Mouse (Mus musculus) induced T-regulatory cell, adult 2 months (primary cell): ENCODE data around the gene Sar1a.
A peak's percentile ranks its signal among the peaks of the same experiment; 100 is the strongest.

Experiments used
- DNase-seq: peaks from one replicate; pipeline ENCODE4 v3.0.0-alpha.2; 2012; ENCODE audit warnings: low read depth

Sar1a gene

DNA sequence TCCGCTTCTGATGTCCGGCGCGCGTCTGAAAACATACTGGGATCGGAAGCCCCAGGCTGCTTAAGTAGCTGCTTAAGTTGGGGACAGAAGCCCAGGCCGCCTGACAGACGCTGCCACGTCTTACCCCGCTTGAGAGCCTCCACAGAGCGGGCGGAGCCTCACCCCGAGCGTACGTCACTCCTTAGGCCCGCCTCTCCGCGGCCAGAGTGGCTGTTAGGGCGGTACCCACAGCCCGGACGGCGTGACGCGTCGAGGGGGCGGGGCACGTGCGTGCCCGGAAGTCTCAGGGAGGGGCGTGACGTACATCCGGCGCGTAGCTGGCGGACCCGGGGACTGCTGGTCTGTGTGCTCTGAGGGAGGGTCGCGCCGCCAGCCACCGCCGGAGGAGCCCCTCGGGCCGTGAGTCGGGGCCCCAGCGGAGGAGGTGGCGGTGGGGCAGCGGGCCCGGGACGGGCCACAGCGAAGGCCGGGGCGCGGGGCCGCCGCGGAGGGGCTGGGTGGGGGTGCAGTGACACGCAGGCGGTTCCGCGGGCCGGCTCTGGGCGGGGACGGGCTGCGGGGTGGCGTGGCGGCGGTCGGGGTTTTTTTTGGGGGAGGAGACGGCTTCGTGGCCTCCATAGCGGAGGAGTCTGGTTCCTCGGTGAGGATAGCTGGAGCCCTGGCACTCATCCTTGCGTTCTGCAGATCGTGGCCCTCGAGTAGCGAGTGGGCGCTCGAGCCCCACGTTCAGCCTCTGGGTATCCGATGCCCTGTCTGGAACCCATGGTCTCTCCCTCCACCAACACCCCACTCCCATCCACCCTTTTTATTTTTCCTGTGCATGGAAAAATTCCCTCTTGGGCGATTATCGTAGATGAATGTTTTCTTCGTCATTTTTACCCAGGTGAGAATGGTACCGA, at the start of gene Sar1a:
Gene Sar1a, plus strand, starts transcription at position 285 of the 899 bp plus-strand sequence.
- peak; percentile 98 for DNase-seq

DNA sequence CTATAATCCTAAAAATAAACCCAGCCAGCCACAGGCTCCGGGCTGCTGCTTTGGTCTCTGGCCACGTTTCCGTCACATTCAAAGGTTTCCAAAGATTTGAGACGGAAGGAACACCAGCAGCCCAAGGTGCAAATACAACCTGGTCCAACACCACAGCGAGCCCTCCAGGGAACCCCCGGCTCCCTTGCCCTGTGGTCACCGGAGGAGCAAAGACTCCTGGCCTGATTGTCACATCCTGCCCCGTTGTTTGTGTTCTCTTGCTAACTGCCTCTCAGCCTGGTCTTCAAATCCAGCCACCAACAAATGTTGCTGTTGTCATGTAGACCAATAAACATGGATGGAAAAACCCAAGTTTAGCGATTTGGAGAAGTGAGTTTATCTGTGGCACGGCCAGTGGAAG, 47.7 kb upstream of the Sar1a start:
- no peak for DNase-seq

DNA sequence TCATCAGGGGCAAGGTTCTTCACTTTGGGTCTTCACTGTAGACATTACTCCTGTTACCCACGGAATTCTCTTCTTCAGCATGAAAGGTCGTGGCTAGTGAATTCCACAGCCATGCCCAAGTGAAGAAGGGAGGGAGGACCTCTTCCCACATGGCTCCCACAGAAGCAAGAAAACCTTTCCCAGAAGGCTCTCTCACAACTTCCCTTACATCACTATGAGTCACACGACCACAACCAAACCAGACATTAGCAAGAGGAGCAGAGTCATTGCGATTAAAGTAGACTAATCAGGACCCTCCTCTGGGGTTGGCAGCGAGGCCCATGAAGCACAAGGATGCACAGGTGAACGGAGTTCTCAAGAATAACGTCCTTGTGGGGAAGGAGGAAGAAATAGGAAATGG, 43.0 kb upstream of the Sar1a start:
- no peak for DNase-seq

DNA sequence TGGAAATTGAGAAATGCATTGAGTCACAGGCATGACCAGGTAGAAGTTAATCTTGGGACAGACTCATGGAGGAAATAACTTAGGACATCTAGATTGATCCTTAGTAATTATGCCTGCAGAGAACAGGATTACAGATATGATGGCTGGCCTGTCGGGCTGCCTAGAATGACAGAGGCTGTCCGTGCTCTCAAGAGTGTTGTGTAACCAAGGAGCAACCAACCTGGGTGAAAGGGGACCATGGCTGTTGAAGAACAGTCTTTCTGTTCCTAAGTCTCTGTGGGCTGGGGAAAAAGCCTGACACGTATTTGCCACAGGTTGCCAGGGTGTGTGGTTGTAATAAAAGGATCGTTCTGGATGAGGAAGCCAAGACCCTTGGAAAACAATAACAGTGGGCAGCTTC, 39.7 kb upstream of the Sar1a start:
- no peak for DNase-seq

DNA sequence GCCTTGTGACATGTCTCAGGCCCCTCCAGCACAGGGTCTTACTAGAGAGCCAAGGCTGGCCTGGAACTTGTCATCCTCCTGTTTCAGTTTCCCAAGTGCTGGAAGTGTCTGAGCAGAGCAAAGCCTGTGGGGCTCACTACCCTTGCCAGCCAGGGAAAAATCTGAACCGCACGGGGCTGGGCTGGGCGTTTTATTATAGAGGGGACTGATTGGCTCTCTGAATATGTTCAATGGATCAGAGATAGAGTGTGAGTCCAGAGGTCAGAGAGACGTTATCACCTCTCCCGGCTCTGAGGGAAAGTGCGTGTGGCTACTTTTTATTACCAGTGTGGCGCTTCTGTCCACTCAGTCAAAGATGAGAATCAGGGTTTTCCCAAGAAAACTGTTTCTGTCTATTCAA, 33.5 kb upstream of the Sar1a start:
- no peak for DNase-seq

DNA sequence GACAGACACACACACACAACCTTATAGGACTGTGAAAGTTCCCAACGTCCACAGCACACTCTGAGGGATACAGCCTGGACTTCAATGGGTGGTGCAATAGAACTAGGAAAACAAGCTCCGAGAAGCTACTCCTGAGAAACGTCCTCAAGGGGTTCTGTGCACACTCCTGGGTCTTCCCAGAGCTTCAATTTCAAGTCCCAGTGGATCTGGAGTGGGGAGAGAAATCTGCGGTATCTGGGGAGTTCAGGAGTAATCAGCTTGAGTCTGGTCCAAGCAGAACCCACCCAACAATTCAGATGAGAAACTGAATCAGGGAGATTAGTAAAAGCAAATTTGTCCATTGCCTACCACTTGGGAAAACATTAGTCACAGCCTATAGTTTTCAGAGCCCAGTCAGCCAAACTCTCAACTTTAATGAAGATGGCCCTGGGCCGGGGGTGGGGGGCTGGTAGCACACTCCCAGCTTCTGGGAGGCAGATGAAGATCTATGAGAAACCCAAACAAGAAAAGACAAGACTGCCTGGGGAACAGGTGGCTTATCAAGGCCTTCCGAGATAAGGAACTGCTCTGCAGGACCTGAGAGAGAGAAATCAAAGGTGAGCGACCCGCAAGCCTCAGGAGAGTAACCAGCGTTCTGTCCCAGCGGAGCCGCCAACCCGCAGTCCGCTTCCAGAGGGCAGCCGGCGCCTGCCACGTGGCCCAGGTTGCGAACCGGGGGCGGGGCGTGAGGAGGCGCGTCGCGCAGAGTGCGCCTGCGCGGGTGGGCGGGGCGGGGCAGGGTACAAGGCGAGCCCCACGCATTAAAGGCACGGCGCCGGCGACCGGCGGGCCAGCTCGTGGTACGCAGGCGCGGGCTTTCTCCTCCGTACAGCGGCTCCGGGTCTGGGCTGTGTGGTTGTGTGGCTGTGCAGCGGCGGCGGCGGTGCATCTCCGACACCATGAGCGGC, 32.0 kb upstream of the Sar1a start, which contains the start of gene Ppa1:
Gene Ppa1, plus strand, starts transcription at position 763 of the 947 bp plus-strand sequence.
- DNase-seq: peak; percentile 93

DNA sequence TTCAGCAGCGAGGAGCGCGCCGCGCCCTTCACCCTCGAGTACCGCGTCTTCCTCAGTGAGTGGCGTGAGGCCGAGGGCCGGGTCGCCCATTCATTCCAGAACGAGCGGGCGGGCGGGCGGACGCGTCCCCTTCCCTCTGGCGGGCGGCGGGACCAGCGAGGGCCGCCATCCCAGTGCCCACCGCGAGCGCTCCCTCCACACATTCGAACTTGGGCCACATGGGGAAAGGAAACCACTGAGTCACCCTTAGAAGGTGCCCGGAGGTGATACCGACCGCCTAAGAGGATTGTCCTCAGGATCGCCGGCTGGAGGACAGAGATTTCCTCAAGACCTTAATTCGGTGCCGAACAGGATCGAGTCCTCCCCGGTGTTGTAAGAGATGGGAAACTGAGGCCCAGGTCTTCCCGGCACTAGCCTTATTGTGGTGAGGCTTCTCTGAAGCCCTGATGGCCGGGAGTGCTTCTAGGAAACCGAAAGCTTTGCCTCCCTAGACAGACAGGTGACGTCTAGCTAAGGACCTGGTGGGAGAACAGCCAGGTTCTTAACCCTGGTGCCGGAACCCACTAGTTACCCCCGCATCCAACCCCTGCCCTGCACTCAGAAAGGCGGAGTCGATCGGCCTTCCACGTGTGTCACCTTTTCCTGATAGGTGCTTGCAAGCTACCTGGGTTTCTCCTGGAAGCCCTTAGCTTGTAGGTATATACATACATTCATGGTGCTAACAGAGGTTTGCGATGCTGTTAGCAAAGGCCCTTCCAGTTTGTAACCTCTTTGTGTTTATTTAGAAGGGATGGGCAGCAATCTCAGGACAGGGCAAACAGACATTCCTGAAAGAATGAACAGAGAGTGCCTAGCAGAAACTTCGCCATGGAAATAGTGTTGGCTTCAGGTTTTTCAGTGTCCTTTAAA, 31.1 kb upstream of the Sar1a start:
- DNase-seq: peak; percentile 69

DNA sequence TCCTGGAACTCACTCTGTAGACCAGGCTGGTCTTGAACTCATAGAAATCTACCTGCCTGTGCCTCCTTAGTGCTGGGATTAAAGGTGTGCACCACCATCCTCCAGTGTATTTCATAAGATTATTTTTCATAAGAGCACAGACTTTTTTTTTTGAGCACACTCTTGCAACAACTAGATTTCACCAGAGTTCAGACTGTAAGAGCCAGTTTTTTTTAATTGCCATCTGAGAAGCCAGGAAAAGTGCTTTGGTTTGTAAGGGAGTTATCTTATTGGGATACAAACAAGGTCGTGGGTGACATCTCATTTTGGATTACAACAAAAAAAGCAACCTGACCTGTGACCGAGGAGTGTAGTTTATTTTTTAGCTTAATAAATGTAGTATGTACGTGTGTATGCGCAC, 26.0 kb upstream of the Sar1a start:
- DNase-seq: no peak

DNA sequence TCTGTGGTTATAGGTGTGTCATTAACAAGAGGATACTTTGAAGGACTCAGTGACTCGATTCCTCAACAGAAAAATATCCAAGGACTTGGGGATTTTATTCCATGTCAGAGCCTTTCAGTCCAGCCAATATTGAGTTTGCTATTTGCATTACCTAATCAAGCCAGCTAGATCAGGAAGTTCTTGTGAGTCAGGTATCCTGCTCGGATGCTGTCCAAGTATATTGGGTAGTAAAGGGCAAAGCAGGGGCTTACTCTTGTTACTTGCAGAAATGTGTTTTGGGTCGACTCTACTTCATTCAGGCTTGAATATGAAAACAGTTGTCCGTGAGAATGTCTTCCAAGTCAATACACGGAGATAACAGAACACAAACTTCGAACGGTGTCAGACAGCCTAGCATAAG, 25.4 kb upstream of the Sar1a start:
- no peak for DNase-seq

DNA sequence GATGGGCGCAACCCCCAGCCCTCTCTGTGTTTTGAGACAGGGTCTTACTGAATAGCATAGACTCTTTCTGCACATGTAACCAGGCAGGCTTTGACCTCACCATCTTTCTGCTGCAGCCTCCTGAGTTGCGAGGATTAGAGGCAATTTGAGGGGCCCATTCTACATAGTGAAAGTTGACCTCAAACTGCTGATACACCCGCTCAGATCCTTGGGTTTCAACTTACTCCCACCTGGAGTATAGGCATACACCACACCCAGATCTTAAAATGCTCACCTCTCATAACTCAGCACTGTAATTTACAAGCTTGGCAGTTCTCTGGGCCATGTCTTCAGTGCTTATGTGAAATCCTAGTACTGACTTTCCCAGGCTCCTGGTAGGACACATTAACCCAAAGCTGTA, 24.9 kb upstream of the Sar1a start:
- DNase-seq: no peak

DNA sequence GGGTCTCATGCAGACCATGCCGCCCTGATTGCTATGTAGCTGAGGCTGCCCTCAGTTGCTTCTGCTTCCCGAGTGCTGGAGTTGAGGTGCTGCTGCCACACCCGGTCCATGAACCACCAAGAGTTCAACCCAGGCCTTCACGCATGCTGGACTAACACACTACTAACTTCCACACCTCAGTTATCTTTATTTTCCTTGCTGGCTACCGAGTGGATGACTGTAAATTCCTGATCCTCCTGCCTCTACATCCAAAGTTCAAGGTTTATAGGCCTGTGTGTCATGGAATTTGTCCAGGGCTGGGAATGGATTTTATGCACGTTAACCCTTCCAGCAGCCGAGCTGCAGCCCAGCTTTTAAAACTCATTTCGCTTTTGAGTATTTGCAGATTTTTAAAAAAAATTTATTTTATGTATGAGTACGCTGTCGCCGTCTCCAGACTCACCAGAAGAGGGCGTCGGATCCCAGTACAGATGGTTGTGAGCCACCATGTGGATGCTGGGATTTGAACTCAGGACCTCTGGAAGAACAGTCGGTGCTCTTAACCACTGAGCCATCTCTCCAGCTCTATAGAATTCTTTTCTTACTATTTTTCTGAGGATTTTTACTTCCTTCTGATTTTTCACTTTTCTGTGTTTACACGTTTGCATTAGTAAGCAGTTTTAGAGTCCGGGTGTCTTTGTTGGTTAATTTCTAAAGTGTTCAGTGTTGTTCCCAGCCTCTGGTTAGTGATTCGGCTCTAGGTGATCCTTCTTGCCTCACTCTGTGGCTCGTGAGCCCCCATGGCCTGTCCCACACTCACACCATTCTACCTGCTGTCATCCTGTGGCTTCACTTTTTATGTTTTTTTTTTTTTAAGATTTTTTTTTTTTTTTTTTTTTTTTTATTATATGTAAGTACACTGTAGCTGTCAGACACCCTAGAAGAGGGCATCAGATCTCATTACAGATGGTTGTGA, 22.9 kb upstream of the Sar1a start:
- peak; percentile 26 for DNase-seq

DNA sequence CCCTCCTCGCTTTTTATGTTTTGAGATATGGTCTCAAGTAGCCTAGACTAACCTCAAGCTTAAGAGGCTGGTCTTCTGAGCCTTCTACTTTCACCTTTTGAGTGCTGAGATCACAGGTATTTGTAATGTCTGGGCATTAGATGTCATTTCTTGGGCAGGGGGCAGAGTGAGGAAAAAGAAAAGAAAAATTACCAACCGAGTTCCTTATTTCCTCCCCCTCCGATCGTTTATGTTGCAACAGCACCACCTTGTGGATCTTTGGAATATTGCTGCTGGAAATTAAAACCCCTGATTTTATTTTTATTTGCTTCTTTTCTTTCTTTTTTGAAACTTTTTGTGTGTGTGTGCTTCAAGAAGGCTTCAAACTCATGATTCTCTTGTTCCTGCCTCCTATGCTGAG, 22.1 kb upstream of the Sar1a start:
- peak; percentile 87 for DNase-seq

DNA sequence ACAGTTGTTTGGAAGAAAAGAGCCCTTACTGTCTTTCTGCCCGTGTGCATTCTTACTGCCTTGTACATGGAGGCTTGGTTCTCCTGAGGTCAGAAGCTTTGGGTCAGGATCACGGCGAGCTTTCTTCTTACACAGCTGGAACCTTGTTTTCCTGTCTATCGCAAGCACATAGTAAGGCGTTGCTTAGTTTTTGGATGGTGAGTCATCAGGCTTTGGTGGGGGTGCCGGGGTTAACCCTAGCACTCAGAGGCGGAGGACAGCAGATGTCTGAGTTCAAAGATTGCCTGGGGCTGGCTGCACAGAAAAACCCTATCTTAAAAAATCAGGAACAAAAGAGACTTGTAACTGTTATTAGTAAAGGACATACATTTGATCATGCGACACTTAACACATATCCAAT, 18.2 kb upstream of the Sar1a start:
- DNase-seq: no peak

DNA sequence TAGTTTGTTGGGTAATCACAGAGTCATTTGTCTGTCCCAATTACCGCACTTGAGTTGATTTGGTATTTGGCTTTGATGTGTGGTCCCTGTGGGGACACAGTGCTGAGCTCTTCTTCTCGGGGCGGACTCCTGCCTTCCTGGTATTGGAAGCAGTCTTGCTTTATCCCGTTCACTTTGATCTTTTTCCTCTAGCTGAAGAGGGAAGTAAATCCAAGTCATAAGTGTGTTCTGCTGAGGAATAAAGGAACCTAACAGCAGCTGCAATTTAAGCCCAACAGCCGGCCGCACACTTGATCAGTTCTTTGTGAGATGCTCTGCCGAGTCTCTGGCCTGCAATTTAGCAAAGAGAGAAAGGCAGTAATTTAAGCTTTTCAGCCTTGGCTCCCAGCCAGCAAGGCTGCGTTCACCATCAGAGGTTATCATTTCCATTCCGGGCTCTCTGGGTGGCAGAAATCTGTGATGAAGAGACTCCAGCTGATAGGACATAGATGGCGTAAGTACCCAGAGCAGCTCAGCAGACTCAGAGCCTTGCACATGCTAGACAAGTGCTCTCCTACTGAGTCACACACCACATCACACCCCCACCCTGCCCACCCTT, 17.6 kb upstream of the Sar1a start:
- DNase-seq: no peak

DNA sequence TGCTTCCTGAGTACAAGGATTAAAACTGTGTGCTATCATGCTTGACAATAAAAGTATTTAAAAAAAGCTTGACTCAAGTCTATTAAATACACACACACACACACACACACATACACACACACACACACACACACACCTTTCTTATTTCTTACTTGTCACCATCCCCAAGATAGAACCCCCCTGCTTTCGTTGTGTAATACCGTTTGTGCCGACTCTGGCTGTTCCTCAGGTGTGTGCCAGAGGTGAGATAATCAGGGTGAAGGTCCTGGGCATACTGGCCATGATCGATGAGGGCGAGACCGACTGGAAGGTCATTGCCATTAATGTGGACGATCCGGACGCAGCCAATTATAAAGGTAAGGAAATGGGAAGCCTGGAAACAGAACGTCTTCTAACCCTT, 15.0 kb upstream of the Sar1a start:
- DNase-seq: no peak

DNA sequence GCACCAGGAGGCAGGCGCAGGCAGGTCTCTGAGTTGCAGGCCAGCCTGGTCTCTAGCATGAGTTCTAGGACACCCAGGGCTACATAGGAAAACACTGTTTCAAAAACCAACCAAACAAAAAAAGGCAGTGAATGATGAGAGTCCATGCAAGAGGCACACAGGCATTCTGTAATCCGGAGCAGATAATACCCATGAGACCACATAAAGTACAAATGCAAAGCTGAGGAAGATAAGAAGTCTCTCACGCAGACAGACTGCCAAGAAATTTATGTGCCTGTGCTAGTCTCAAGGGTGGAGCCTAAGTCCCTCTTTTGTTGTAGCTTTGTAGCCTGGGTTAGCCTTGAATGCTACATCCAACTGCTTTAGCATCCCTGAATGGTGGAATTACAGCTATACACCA, 14.4 kb upstream of the Sar1a start:
- no peak for DNase-seq

DNA sequence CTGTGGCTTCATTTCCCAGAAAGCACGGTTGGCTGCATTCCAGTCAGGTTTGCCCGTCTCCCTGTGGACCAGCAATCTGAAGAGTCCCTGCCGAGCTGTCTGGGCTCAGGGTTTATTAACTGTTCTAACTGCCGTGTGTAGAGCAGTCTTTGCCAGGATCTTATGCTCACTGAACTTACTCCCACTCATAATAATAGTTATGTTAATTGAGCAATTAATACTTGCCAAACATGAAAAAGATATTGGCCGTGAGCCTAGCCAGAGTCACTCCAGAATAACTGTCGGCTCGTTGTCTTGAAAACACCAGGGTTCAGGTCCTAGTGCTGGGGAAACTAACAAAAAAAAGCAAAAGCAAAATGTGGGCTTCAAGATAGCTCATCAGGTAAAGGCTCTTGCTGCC, 10.8 kb upstream of the Sar1a start:
- no peak for DNase-seq

DNA sequence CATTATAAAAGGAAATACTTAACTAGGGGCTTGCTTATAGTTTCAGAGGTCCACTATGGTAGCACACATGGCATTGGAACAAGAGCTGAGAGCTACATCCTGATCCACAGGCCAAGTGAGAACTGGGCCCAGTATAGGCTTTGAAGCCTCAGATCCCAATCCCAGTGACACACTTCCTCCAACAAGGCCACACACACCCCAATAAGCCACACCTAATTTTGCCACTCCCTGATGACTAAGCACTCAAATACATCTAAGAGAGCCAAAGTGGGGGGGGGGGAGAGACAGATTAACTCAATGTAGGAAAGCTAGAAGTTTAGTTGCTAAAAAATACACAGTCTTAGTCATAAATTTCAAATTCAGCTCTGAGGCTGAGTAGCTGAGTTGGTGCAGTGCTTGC, 10.2 kb upstream of the Sar1a start:
- no peak for DNase-seq

DNA sequence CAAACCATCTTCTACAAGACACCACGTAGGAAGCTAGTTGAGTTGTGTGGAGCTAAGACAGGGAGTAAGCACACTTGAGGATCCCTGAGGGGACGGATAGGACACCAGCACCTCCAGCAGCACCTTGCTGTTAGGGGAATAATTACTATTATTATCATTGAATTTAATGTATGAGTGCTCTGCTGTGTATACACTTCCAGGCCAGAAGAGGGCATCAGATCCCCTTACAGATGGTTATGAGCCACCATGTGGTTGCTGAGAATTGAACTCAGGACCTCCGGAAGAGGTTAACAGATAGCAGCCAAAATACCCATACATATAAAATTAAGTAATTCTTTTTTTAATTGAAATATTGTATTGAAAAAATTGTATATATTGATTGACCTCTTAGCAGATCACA, 9.3 kb upstream of the Sar1a start:
- DNase-seq: peak; percentile 44

DNA sequence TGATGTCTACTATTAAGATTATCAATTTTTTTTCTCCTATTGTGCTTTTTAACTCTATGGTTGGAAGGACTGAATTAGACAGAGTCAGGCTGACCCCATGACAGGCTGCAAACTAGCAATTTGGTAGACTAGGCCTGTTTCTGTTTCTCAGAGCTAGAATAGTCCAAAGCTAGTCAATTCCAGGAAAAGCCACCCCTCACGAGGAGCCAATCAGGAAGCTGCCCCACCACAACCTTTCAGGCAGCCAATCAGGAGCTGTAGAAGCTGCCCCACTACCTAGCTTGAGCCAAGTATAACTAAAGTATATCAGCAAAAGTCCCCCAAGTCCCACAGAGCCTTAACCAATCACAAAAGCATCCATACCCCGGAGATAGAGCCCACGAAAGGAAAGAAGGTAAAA, 4.2 kb upstream of the Sar1a start:
- DNase-seq: peak; percentile 54
